ENCODE assay signal across 8 mouse cellular contexts in the genomic region with DNA sequence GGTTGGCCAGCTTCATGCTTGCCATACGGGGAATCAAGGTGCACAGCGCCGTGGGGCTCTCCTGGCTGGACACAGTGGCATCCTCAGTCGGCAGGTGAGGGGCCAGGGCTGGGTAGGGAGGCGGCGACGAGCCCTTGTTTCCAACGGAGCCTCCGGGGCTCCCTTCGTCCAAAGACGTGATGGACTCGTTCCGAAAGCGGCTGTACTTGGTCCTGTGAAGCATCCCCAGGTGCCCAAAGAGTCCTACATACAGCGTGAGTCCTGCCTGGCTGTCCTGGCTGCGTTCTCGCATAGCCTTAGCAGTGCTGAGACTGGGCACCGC. TPM values are rescaled to one million over a fixed set of nuclear protein-coding genes. Genes with fewer than 3 reads are reported as not detected.
DNase-seq lines count a peak whose midpoint lies in the region; ATAC-seq and TF ChIP-seq lines count a peak whose summit lies in the region.

No protein-coding gene starts in this region.

- ATAC-seq in forebrain, embryonic 13.5 days = peak; percentile 9; the same call in 1 of the 2 replicates
- no peak for ATAC-seq in liver, embryonic 16.5 days (ENCODE audit: low read depth)
- ATAC-seq in activated CD4-positive, CD25-positive, alpha-beta regulatory T cell, adult 4 months = no peak

- H3K27me3 ChIP-seq in forebrain, embryonic 13.5 days = peaks cover 39% of the 10 kb centered on the region
- peaks cover 43% of the 10 kb centered on the region for H3K27me3 ChIP-seq in liver, embryonic 16.5 days (ENCODE audit: control insufficient read depth, insufficient read depth, low read depth, low read length)

- peak overlapping the region; percentile 93 for H3K4me2 ChIP-seq in forebrain, embryonic 13.5 days
- peak overlapping the region; percentile 63 for H3K4me2 ChIP-seq in liver, embryonic 16.5 days (ENCODE audit: low read depth, low read length)

- H3K4me1 ChIP-seq in forebrain, embryonic 13.5 days = peaks cover 22% of the 10 kb centered on the region
- H3K4me1 ChIP-seq in liver, embryonic 16.5 days (ENCODE audit: control insufficient read depth, low read depth, low read length) = peaks cover 2% of the 10 kb centered on the region; the same call in 1 of the 2 replicates

- intact Hi-C loops in gastrocnemius, adult 2 months (cut with DNase I) = loop anchor here (10.0 kb wide), 1 partner anchor 458 kb away; no protein-coding TSS in a partner anchor

- peak overlapping the region; percentile 73 for H3K4me3 ChIP-seq in gastrocnemius, adult 2 months
- H3K4me3 ChIP-seq in forebrain, embryonic 13.5 days = peak overlapping the region; percentile 51
- peak overlapping the region; percentile 43 for H3K4me3 ChIP-seq in liver, embryonic 16.5 days (ENCODE audit: low read depth, low read length)

- no peak for DNase-seq in gastrocnemius, adult 2 months
- DNase-seq in gastrocnemius, postnatal 10 days = no peak
- DNase-seq in B cell, adult 2 months = peak; percentile 9 to 19
- no peak for DNase-seq in frontal cortex, postnatal 25 days (ENCODE audit: low spot score in 2 of 2)
- no peak for DNase-seq in right cerebral cortex, adult 18-20 months

- H3K9ac ChIP-seq in forebrain, embryonic 13.5 days = peak overlapping the region; percentile 67
- no peak overlapping the region for H3K9ac ChIP-seq in liver, embryonic 16.5 days (ENCODE audit: low read depth, low read length)

- peak overlapping the region; percentile 43; the same call in 1 of the 2 replicates for H3K27ac ChIP-seq in gastrocnemius, adult 2 months
- H3K27ac ChIP-seq in forebrain, embryonic 13.5 days = no peak overlapping the region
- no peak overlapping the region for H3K27ac ChIP-seq in liver, embryonic 16.5 days (ENCODE audit: low read length)

- no peaks in the 10 kb centered on the region for H3K9me3 ChIP-seq in forebrain, embryonic 13.5 days (replicated peaks)
- H3K9me3 ChIP-seq in liver, embryonic 16.5 days (replicated peaks; ENCODE audit: control insufficient read depth, low read length) = no peaks in the 10 kb centered on the region

- TF ChIP-seq CTCF in gastrocnemius, adult 2 months (IDR thresholded peaks at IDR 0.05) = no peak

- WGBS in forebrain, embryonic 13.5 days = 1% methylated on average over 18 of the region's 18 CpGs
- 4% methylated on average over 18 of the region's 18 CpGs for WGBS in liver, embryonic 16.5 days (ENCODE audit: insufficient replicate concordance)

- no peaks in the 10 kb centered on the region for H3K36me3 ChIP-seq in forebrain, embryonic 13.5 days (ENCODE audit: poor library complexity, severe bottlenecking)
- no peaks in the 10 kb centered on the region for H3K36me3 ChIP-seq in liver, embryonic 16.5 days (ENCODE audit: control insufficient read depth, insufficient read depth)

RNA-seq across cellular contexts. Expression of gene Shc4, which starts 0.9 kb away (rescaled TPM):
- total RNA-seq in gastrocnemius, adult 2 months (2021) = under 1 TPM; 0.33 to 0.75 TPM
- 1 to 10 TPM; 3.4 to 3.5 TPM for total RNA-seq in gastrocnemius, postnatal 10 days (2021)
- 0.57 and 1.1 TPM in 2 replicates for polyA plus RNA-seq in forebrain, embryonic 13.5 days (2015; fragmentation: Nextera tagmentation; extraction: Ambion mirVana)
- polyA plus RNA-seq in liver, embryonic 16.5 days (2015; fragmentation: Nextera tagmentation; extraction: Ambion mirVana) = 0.64 and 0.77 TPM in 2 replicates
- under 1 TPM; 0.17 to 0.50 TPM for polyA plus RNA-seq in activated CD4-positive, CD25-positive, alpha-beta regulatory T cell, adult 4 months (2017; shearing (Covaris generic))

RNA-seq across cellular contexts. Expression of gene Eid1, which starts 50.2 kb away (rescaled TPM):
- total RNA-seq in gastrocnemius, adult 2 months (2021) = 10 to 100 TPM; 18.2 to 33.6 TPM
- total RNA-seq in gastrocnemius, postnatal 10 days (2021) = 10 to 100 TPM; 82.7 to 88.9 TPM
- 271 and 288 TPM in 2 replicates for polyA plus RNA-seq in forebrain, embryonic 13.5 days (2015; fragmentation: Nextera tagmentation; extraction: Ambion mirVana)
- 34.2 and 34.7 TPM in 2 replicates for polyA plus RNA-seq in liver, embryonic 16.5 days (2015; fragmentation: Nextera tagmentation; extraction: Ambion mirVana)
- 1 to 10 TPM; 6.4 to 9.9 TPM for polyA plus RNA-seq in activated CD4-positive, CD25-positive, alpha-beta regulatory T cell, adult 4 months (2017; shearing (Covaris generic))

RNA-seq across cellular contexts. Expression of gene Secisbp2l, which starts 59.6 kb away (rescaled TPM):
- total RNA-seq in gastrocnemius, adult 2 months (2021) = 10 to 100 TPM; 16.3 to 18.2 TPM
- 10 to 100 TPM; 40.3 to 46.0 TPM for total RNA-seq in gastrocnemius, postnatal 10 days (2021)
- 25.2 and 25.4 TPM in 2 replicates for polyA plus RNA-seq in forebrain, embryonic 13.5 days (2015; fragmentation: Nextera tagmentation; extraction: Ambion mirVana)
- 5.3 and 5.4 TPM in 2 replicates for polyA plus RNA-seq in liver, embryonic 16.5 days (2015; fragmentation: Nextera tagmentation; extraction: Ambion mirVana)
- 10 to 100 TPM; 19.9 to 21.6 TPM for polyA plus RNA-seq in activated CD4-positive, CD25-positive, alpha-beta regulatory T cell, adult 4 months (2017; shearing (Covaris generic))

Comparison
In these comparisons a context has a peak if more than half of its experiments do, and no peak if none do; other contexts are left out.
1. DNase-seq: peak in B cell, adult 2 months (2 of 2); none in gastrocnemius, adult 2 months (single experiment), gastrocnemius, postnatal 10 days (single experiment), frontal cortex, postnatal 25 days (0 of 2) and right cerebral cortex, adult 18-20 months (single experiment).
2. Peak in every context shown above with its lines, with median percentiles within 50 percentile points of each other: H3K4me3 ChIP-seq.